9 mouse cellular contexts compared by ENCODE assay signal in genomic region chr7:92636295-92637011, GRCm38 (mm10). TPM values are rescaled to one million over a fixed set of nuclear protein-coding genes. Genes with fewer than 3 reads are reported as not detected.
DNase-seq lines count a peak whose midpoint lies in the region; ATAC-seq and TF ChIP-seq lines count a peak whose summit lies in the region.
"Had no signal": no experiment of that assay in that cellular context is flagged by ENCODE, and none has a peak within 500 bp of the region (broad histone marks: within the 10 kb centered on the region; RNA-seq: fewer than 3 reads in every experiment).

No protein-coding gene starts in this region.

- ATAC-seq in kidney, embryonic 16.5 days (ENCODE audit: low FRiP score, low TSS enrichment) = peak; percentile 84
- peak; percentile 68 for ATAC-seq in forebrain, postnatal 0 days
- peak; percentile 35 for ATAC-seq in liver, embryonic 13.5 days (ENCODE audit: low read depth)
- ATAC-seq in neural tube, embryonic 14.5 days (ENCODE audit: low read depth) = peak; percentile 81

- TF ChIP-seq CTCF in bone marrow, adult 2 months (IDR thresholded peaks at IDR 0.05; ENCODE audit: control insufficient read depth, insufficient read depth, low read length) = no peak
- no peak for TF ChIP-seq CTCF in forebrain, postnatal 0 days (IDR thresholded peaks at IDR 0.05; ENCODE audit: low read depth)

- H3K9me3 ChIP-seq in kidney, embryonic 16.5 days (ENCODE audit: low read length) = no peaks in the 10 kb centered on the region
- H3K9me3 ChIP-seq in forebrain, postnatal 0 days (ENCODE audit: low read length) = no peaks in the 10 kb centered on the region
- no peaks in the 10 kb centered on the region for H3K9me3 ChIP-seq in liver, embryonic 13.5 days (replicated peaks)
- no peaks in the 10 kb centered on the region for H3K9me3 ChIP-seq in neural tube, embryonic 14.5 days (ENCODE audit: control insufficient read depth, low read length)

- DNase-seq in kidney, postnatal 14 days = no peak
- DNase-seq in forebrain, postnatal 0 days = peak; percentile 19
- DNase-seq in liver, embryonic 13.5 days = no peak
- no peak for DNase-seq in cerebellum, postnatal 14 days
- DNase-seq in adipocyte (ENCODE audit: low spot score) = no peak

- 1% methylated on average over 49 of the region's 49 CpGs for WGBS in kidney, embryonic 16.5 days
- WGBS in bone marrow, adult 2 months = 5% methylated on average over 49 of the region's 49 CpGs
- 2% methylated on average over 49 of the region's 49 CpGs for WGBS in forebrain, postnatal 0 days
- WGBS in liver, embryonic 13.5 days (ENCODE audit: insufficient replicate concordance) = 3% methylated on average over 49 of the region's 49 CpGs
- 2% methylated on average over 49 of the region's 49 CpGs for WGBS in neural tube, embryonic 14.5 days

- no peak for TF ChIP-seq POLR2A in bone marrow, adult 2 months (IDR thresholded peaks at IDR 0.05; ENCODE audit: borderline replicate concordance, control insufficient read depth, low read depth, low read length)

- H3K27me3 ChIP-seq in kidney, embryonic 16.5 days (ENCODE audit: insufficient read depth, low read length) = no peaks in the 10 kb centered on the region
- H3K27me3 ChIP-seq in forebrain, postnatal 0 days (ENCODE audit: insufficient read depth, low read length) = no peaks in the 10 kb centered on the region
- peaks cover 28% of the 10 kb centered on the region for H3K27me3 ChIP-seq in liver, embryonic 13.5 days
- H3K27me3 ChIP-seq in neural tube, embryonic 14.5 days (ENCODE audit: control insufficient read depth, insufficient read depth, low read length) = no peaks in the 10 kb centered on the region

- no peak overlapping the region for H3K27ac ChIP-seq in kidney, embryonic 16.5 days (ENCODE audit: low read length)
- no peak overlapping the region; the same call in 1 of the 2 replicates for H3K27ac ChIP-seq in bone marrow, adult 2 months (ENCODE audit: control insufficient read depth, insufficient read depth, low read depth, low read length, poor library complexity)
- peak overlapping the region; percentile 80 for H3K27ac ChIP-seq in forebrain, postnatal 0 days (ENCODE audit: low read depth, low read length)
- no peak overlapping the region for H3K27ac ChIP-seq in liver, embryonic 13.5 days
- H3K27ac ChIP-seq in neural tube, embryonic 14.5 days (ENCODE audit: low read depth, low read length) = no peak overlapping the region; the same call in 1 of the 2 replicates

- H3K4me3 ChIP-seq in kidney, embryonic 16.5 days (ENCODE audit: low read length) = peak overlapping the region; percentile 96
- H3K4me3 ChIP-seq in bone marrow, adult 2 months (replicated peaks; ENCODE audit: control insufficient read depth, low read depth, low read length) = peak overlapping the region; percentile 77
- peak overlapping the region; percentile 53 for H3K4me3 ChIP-seq in forebrain, postnatal 0 days (ENCODE audit: low read depth, low read length)
- H3K4me3 ChIP-seq in liver, embryonic 13.5 days (replicated peaks) = peak overlapping the region; percentile 81
- peak overlapping the region; percentile 85 for H3K4me3 ChIP-seq in neural tube, embryonic 14.5 days (ENCODE audit: low read depth, low read length)

- peak overlapping the region; percentile 97 for H3K4me2 ChIP-seq in kidney, embryonic 16.5 days (replicated peaks; ENCODE audit: low read depth, low read length)
- H3K4me2 ChIP-seq in forebrain, postnatal 0 days (ENCODE audit: low read depth) = peak overlapping the region; percentile 94
- peak overlapping the region; percentile 96 for H3K4me2 ChIP-seq in liver, embryonic 13.5 days
- H3K4me2 ChIP-seq in neural tube, embryonic 14.5 days (ENCODE audit: low read depth, low read length) = peak overlapping the region; percentile 98

- peaks cover 12% of the 10 kb centered on the region for H3K4me1 ChIP-seq in kidney, embryonic 16.5 days (ENCODE audit: insufficient read depth, low read length)
- peaks cover 1% of the 10 kb centered on the region for H3K4me1 ChIP-seq in bone marrow, adult 2 months (ENCODE audit: control insufficient read depth, insufficient read depth, low read length)
- peaks cover 13% of the 10 kb centered on the region for H3K4me1 ChIP-seq in forebrain, postnatal 0 days (ENCODE audit: insufficient read depth)
- peaks cover 21% of the 10 kb centered on the region for H3K4me1 ChIP-seq in liver, embryonic 13.5 days (replicated peaks)
- H3K4me1 ChIP-seq in neural tube, embryonic 14.5 days (ENCODE audit: control insufficient read depth, insufficient read depth, low read length) = peaks cover 16% of the 10 kb centered on the region

- H3K36me3 ChIP-seq in kidney, embryonic 16.5 days (ENCODE audit: insufficient read depth, low read length) = peaks cover 2% of the 10 kb centered on the region; the same call in 1 of the 2 replicates
- H3K36me3 ChIP-seq in forebrain, postnatal 0 days (ENCODE audit: insufficient read depth) = no peaks in the 10 kb centered on the region; the same call in 1 of the 2 replicates
- H3K36me3 ChIP-seq in liver, embryonic 13.5 days = peaks cover 6% of the 10 kb centered on the region; the same call in 1 of the 2 replicates
- 0 out of 2 replicates have a peak, but pooled peaks cover 1% of the 10 kb centered on the region for H3K36me3 ChIP-seq in neural tube, embryonic 14.5 days (ENCODE audit: control insufficient read depth, insufficient read depth, low read length)

- peak overlapping the region; percentile 86 for H3K9ac ChIP-seq in kidney, embryonic 16.5 days (replicated peaks; ENCODE audit: low read length)
- H3K9ac ChIP-seq in forebrain, postnatal 0 days = peak overlapping the region; percentile 63
- peak overlapping the region; percentile 80 for H3K9ac ChIP-seq in liver, embryonic 13.5 days
- H3K9ac ChIP-seq in neural tube, embryonic 14.5 days (replicated peaks; ENCODE audit: low read depth, low read length) = peak overlapping the region; percentile 64

RNA-seq across cellular contexts. Expression of gene Ankrd42, which starts 0.5 kb away (rescaled TPM):
- polyA plus RNA-seq in kidney, embryonic 16.5 days (2015; fragmentation: Nextera tagmentation; extraction: Ambion mirVana) = 7.3 and 8.0 TPM in 2 replicates
- polyA plus RNA-seq in bone marrow, adult 2 months (2011; ENCODE audit: insufficient read depth, insufficient read length, low replicate concordance, missing spikeins) = 0.95 TPM in 1 of 2 replicates, not detected in the other
- 28.7 and 30.8 TPM in 2 replicates for total RNA-seq in forebrain, postnatal 0 days (2014; rRNA removed)
- polyA plus RNA-seq in forebrain, postnatal 0 days (2015; fragmentation: Nextera tagmentation; extraction: Ambion mirVana) = 12.2 and 22.0 TPM in 2 replicates
- polyA plus RNA-seq in liver, embryonic 13.5 days (2015; fragmentation: Nextera tagmentation; extraction: Ambion mirVana) = 0.45 and 0.66 TPM in 2 replicates
- polyA plus RNA-seq in neural tube, embryonic 14.5 days (2014; fragmentation: Nextera tagmentation; extraction: Ambion mirVana) = 16.5 and 17.8 TPM in 2 replicates
- total RNA-seq: neutrophil, adult 5-6 weeks had no signal

RNA-seq across cellular contexts. Expression of gene Pcf11, which starts 33.3 kb away (rescaled TPM):
- polyA plus RNA-seq in kidney, embryonic 16.5 days (2015; fragmentation: Nextera tagmentation; extraction: Ambion mirVana) = 17.8 and 20.8 TPM in 2 replicates
- 22.2 and 42.1 TPM in 2 replicates for polyA plus RNA-seq in bone marrow, adult 2 months (2011; ENCODE audit: insufficient read depth, insufficient read length, low replicate concordance, missing spikeins)
- total RNA-seq in forebrain, postnatal 0 days (2014; rRNA removed) = 41.9 and 52.5 TPM in 2 replicates
- polyA plus RNA-seq in forebrain, postnatal 0 days (2015; fragmentation: Nextera tagmentation; extraction: Ambion mirVana) = 13.2 and 14.3 TPM in 2 replicates
- 9.8 and 10.8 TPM in 2 replicates for polyA plus RNA-seq in liver, embryonic 13.5 days (2015; fragmentation: Nextera tagmentation; extraction: Ambion mirVana)
- polyA plus RNA-seq in neural tube, embryonic 14.5 days (2014; fragmentation: Nextera tagmentation; extraction: Ambion mirVana) = 19.6 and 21.5 TPM in 2 replicates
